Mouse (Mus musculus) layer of hippocampus, postnatal 14 days (tissue): ENCODE results near the gene Cd200r3. TPM values are rescaled to one million over a fixed set of nuclear protein-coding genes. Genes with fewer than 3 reads are reported as not detected.

Source experiments
- DNase-seq, 2 experiments: peaks; one replicate each; pipeline ENCODE4 v3.0.0; 2021 to 2022; ENCODE audit warnings: low spot score in 2 of 2, mixed read lengths in 1 of 2
- total RNA-seq, 2 experiments: library from RNA; stranded (reverse); gene quantifications; 2 replicates each; pipeline ENCODE4 v1.2.3; 2021

Gene Cd200r3
- total RNA-seq, 2 experiments from 2014 or later: 0.32 TPM; not detected in 1

DNA sequence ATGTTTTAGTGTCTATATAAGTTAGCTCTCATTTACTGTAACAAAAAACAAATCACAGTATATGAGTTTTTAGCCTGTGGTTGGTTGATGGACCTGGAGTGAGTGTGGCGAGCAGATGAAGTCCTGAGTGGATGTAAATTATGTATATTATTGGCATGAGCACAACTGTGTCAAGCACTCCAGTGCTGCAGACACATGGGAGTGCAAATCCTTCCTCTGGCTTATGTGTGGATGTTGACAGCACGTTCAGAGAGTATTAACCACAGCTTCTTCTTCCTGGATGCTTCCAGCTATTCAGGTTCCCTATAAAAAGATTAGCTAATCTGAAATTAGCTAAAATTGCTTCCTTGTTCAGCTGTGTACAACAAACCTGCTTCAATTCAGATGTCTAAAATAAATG lies 42.6 kb downstream of the Cd200r3 start:
- DNase-seq: no peak

DNA sequence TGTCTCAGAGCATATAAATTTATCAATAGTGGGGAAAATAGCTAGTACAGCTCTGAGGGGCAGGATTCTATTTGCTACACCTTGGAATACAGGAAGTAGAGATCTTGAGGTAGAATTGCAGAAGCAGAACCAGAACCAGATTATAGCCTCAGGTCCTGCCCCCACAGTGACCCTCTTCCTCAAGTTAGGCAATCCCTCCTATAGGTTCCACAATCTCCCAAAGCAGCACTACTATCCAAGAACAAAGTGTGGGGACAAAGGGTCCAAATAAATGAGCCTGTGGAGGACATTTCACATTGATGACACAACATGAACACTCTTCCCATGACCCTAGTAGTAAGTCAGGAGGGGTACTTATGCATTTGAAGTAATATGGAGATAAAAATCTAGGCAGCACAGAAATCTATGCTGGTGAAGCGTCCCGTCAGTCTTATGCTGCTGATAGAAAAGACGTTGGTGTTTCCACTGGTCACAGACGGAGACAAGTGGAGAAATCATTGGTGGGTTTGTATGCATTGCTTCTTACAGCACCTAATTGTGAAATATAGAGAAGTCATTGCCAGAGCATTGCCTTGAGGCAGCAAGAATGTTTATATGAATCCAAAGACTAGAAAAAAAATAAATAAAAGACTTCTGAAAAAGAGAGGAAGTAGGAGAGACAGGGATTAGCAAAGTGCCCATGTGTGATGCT lies 45.3 kb downstream of the Cd200r3 start:
- no peak for DNase-seq

DNA sequence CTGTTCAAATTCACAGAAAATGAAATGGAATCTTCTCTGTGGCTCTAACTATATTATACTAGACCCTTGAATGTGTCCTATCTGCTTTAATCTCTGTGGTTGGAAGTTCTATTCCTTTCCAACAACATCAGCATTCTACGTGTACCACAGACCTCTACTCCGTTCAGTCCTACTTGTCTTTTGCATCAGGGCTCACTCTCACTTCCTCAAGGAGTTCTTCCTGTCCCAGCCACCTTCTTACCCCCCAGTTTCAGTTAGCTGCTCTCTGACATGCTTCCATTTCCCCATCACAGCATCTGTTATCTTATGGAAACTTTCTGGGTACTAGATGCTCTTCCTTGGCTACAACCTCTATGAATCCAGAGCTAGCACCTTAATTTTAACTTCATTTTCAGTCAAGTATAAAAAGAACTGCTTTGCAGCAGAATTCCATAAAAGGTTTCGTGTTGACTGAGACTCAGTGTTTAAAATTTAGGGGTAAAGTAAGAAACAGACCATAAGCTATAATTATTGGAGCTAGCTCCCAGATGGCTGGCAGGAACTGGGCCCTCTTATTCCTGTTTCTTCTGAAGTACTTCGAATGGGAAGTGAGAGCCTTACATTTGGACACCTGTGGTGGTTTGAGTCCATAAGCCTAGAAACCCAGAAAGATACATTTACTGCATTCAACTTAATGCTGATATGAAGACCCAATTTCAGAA lies 50.0 kb downstream of the Cd200r3 start:
- DNase-seq: no peak

DNA sequence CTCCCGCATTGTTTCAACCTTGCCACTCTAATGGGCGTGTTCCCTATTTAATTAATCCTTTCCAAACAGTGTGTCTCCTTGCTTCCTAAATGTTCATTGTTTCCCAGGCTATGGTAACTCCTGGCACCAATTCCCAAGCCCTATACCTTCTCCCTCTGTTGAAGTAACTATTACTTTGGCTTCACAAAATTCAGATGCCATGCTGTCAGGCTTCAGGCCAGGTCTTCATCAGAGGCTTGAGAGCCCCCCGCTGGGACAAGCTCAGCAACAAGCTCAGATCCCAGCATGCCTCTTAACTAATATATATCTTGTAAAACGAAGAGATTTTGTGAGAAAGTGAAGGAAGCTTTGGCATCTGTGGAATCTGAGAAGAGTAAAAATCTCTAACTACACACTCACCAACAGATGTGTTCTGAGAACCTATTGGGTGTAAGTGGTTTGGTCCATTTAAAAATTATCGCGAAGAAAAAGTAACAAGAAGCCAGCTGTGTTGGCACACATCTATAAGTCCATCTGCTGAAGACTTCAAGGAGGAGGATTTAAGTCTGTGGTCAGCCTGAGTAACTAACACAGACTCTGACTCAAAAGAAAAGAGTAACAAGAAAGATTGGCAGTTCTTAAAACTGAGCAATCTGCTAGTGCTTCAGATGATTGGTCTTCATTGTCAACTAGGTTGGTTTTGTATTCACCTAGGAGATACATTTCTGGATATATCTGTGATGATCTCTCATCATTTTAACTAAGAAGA lies 50.9 kb downstream of the Cd200r3 start:
- no peak for DNase-seq

DNA sequence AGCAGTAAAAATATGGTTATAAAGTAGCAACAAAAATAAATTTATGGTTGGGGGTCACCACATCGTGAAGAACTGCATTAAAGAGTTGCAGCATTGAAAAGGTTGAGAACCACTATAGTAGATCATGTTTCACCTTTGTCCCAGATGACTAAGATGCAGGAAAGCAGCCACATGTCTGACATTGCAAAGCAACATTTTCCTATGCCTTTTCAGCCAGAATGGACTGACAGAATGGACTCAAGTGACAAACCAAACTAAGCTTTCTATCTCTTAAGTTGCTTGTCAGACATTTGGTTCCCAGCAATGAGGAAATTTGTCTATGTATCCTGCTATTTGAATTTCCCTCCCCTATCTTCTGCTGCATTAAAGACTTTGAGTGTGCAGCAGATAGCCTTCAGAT lies 51.6 kb downstream of the Cd200r3 start:
- DNase-seq: no peak

DNA sequence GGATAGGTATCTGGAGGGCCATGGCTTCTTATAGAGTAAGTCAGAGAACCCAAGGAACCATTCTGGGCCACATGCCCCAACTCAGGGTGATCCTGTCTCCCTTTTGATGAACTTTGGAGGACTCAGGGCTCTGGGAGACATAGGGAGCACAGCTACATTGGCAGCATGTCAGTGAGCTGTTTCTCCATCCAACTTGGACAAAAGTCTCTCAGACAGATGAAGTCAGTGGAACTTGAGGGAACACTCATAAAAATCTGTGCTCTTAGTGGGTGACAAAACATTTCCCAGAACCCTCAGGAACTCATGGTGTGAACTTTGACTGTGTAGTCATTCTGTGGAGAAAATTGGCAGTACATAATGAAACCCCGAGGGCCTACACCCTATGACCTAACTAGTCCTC lies 53.2 kb downstream of the Cd200r3 start:
- DNase-seq: no peak

DNA sequence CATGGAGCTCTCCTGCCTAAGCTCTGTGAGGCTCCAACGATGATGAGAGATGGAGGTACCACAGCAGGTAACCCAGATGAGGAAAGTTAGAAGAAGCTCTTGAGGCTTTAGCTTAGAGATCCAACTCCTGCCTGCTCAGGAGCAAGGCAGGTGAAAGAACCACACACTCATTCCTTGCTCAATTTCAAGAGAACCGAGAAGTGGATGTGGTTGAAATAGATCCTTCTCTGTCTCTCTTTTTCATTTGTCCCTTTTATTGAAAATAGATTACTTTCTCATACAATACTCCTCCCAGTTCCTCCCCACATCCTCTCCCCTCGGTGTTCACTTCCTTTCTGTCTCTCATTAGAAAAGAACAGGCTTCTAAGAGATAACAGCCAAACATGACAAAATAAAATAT lies 56.1 kb downstream of the Cd200r3 start:
- peak in 1 of 2 experiments; percentile 8 for DNase-seq

DNA sequence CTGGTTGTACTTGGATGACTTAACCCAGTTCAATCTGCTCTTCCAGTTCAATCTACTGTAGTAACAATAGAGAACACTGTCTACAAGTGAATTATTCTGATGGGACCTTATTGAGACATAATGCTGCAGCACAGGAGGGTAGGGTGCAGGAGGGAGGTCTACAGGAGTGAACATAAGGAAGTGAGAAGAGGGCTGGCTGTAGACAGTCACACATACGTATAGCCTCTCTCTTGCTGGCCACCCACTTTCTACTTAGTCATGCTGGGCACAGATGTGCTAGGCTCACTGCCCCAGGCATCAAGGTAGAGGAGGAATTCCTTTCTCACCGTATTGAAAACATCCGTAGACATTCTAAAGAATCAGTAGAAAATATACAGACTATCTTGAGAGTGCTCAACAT lies 61.0 kb downstream of the Cd200r3 start:
- no peak for DNase-seq

DNA sequence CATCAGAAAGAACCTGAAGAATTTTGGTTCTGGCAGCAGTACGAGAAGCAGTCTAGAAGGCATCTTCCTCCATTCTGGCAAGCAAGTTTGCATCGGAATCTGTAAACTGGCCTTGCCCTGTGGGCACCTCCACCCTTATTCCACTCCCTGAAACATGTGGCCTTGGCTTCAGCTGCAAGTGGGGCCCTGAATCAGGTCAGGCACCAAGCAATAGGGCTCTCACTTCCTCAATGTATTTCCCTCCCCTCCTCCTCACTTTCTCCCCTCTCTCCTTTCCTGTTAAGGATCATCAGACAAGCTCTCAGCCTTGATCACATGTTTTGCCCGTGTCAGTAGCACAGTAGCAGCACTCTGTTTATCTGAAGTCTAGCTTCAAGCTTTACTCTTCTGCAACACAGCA lies 61.8 kb downstream of the Cd200r3 start:
- DNase-seq: no peak

DNA sequence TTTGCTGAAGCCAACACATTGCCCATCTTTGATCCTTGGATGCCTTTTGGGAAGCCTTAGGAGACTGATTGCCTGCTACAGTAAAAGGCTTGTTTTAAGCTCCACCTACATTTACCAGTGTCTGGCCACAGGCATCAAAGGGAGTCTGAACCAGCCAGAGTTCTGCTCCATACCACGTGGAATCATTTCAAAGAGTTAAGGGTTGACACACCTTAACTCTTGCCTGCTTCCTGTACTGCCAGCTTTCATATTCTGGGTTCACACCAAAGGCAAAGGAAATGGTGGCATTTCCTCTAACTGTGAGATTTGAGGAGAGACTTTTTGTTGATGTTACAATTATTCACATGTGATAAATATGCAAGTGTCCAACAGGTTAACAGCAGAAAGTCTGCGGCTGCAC lies 63.5 kb downstream of the Cd200r3 start:
- DNase-seq: no peak

DNA sequence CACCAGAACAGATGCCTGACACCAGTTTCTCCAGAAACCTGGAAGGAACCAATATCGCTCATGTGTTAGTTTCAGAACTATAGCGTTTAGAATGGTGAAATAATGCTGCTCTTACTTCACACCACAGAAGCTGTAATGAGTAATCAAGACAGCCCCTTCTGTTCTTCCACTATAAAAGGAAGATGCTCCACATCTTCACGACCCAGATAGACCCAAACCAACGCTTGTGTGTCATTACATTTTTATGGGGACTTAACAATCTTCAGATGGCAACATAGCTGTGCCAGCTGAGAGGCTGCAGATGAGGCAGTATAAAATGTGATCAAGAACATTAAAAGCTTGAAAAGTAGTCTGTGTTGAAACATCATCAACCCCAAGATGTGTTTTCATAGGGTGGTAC lies 64.3 kb downstream of the Cd200r3 start:
- no peak for DNase-seq

DNA sequence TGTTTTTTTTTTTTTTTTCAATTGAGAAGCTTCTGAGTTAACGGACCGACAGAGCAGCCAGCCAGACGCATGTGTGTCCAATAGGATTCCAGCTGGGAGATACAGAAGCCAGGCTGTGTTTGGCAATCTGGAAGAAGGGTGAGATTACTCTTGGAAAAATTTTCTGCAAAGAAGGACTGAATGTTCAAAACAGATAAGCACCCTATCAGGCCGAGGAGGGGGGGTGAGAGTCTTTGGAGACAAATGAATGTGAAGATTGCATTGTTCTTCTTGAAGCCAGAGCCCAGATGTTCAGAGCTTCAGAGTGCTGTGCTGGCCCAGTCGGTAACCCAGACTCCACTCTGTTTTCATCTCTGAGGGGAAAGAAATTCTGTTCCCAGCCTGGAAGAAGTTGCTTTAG lies 66.2 kb downstream of the Cd200r3 start:
- no peak for DNase-seq

DNA sequence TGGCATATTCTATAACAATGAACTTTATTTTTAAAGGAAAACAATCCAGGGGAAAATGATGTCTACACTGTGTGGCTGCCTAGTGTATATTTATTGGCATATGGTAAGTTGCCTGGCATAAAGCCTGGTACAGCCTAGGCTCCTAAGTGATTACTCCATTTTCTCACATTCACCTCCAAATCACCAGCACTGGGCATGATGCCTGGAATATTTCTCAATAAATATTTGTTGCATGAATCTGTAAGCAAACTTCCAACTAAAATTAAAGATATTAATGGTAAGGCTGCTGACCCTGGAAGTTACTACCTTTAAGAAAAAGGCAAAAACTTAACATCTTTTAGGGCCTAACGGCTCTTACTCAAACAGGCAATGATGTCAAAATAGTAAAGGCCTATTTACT lies 72.1 kb downstream of the Cd200r3 start:
- no peak for DNase-seq

DNA sequence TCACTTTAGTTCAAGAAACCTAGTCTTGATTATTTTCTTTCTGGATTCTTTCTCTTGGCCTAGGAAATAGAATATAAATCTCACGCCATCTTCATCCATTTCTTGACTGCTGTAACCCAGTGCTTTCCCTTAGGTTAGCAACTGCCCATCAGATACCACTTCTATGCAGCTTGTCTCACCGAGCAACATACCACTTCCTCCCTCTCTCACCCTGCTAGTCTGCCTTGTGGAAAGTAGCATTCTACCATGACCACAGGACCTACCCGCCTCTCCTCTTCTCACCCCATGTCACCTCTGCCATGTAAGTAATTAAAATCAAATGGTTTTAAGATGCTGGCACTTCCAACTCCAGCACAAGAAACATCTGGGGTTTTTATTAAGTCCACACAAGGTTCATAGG lies 73.0 kb downstream of the Cd200r3 start:
- no peak for DNase-seq

DNA sequence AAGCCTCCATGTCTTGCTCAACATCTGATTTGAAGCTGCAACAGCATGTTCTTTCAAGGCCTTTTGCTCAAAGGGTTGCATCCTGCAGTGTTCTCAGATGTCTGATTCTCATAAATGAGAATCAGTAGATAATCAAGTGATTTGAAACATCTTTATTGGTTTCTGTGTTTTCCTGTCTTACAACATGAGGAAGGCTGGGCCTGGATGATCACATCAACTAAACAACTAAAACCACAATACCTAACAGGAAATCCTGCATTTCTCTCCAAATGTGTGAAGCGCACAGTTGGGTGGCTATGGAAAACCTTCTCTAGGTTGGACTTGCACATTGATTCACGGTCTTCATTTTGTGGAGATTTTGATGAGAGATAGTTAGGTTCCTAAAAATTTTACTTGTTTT lies 75.4 kb downstream of the Cd200r3 start:
- no peak for DNase-seq

DNA sequence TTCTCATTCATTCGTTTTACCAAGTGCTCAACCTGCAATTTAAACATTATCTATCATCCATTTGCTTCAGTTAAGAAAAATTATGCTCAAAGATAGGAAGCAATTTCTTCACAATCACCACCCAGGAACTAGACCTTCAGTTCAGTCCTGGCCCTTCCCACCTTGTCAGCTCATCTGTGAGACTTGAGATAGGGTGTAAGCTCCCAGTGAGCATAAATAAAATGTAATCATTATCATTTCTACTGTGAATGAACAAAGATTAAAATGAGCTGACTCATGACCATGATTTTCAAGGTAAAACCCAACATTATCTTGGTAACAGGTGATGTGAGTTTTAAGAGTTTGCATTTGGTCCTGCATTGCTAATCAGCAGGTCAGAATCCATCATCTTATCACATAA lies 76.6 kb downstream of the Cd200r3 start:
- no peak for DNase-seq

DNA sequence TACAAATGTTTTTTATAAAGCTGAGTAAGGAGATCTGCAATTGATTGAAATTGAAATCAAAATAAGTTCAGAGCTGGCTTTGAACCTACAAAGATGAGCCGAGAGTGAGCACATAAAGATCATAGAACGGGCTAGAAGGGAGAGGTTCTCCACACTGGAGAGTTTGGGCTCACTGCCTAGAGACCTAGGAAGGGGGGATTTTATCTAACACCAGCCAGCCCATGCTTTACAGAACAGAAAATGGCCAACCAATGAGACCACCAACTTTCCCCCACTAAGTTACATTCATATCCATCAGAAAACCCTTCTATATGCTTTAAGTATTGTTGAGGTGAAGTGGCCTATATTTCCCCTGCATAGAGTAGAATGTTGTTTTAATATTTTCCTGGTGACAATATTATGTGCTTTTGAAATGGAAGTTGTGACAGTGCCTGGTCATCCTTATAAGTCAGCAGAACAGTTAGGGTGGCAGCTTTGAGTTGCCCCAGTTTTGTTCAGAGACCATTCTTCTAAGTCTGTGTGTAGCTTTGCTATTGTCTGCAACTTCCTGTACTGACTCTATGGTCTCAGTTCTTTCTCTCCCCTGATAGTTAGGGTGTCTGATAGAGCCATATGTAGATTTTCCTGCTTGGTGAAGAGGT lies 77.3 kb downstream of the Cd200r3 start:
- no peak for DNase-seq

DNA sequence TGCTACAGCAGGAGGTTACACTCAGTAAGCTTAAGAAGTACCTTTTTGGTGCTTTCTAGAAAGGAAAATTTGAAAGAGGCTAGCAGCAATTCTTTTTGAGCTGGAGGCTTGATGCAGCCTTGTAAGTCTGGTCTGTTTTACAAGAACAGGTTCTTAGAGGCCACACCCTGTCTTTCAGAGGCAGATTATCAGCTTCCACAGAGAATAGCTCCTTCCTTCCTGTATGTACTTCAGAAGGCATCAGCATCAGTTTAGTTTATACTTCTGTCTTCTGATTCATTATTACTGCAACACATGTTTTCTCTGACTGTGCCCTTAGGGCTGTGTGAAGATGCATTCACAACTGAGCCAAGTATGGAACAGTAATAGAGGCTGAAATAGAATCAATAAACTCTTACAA lies 78.0 kb downstream of the Cd200r3 start:
- no peak for DNase-seq

DNA sequence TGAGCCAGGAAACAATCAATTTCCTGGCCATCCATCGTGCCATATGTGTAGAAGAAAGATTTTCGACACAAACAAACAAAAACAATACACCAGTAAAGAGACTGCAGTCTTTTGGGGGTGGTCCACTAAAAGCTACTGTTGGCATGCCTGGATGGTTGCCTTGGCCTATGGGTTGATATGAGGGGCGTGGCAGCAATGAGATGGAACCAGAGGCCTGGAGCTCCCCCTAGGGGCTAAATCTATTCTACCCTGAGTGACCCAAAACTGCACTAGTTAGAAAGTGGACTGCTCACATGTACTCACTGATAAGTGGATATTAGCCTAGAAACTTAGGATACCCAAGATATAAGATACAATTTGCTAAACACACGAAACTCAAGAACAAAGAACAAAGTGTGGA lies 80.4 kb downstream of the Cd200r3 start:
- peak; percentile 10 to 44 for DNase-seq

DNA sequence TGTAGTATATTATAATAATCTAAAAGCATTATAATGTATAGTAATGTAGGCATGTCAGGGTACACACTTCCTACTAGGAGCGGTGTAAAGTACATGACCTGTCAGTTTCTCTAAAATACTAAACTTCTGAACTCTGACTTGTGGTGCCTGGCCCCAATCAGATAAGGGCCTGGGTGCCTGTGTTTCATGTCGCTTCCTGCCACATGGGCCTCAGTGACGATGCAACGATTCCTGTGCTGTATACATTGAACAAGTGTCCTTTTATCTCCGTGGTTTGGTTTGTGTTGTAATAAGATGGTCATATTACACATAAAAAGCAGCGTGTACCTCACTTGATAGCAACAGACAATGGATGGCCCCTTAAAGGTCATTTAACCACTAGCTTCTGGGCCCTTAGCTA lies 81.8 kb downstream of the Cd200r3 start:
- no peak for DNase-seq

DNA sequence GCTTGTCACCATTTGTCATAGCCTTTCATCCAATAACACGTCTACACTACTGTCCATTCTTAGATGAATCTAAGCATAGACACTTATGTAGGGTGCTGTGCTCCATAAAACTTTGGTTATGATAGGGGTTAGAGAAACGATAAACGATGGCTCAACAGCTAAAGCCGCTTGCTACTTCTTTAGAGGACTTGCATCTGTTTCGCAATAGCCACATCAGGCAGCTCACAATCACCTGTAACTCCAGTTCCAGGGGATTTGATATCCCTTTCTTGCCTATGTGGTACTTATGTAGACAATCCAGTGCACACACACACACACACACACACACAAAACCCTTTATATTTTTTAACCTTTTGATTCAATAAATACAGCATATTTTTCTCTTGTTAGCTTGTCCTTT lies 85.6 kb downstream of the Cd200r3 start:
- no peak for DNase-seq

DNA sequence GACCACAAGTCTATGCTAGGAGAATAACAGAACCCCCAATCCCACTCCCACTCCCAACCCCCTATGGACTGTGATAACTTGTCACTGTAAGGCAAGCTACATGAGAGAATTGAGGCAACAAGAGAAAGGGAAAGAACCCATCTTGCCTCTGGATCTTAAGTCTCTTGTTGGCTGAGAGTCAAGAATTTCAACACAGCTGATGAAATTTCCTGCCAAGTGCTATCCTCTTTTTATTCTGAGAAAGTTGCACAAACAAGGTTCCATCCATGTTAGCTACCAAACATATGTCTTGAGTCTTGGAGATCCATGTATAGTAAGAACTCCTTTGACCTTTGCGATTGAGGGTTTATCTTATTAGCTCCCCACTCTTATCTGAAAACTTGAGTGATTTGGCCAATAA lies 86.0 kb downstream of the Cd200r3 start:
- DNase-seq: no peak
